Mouse (Mus musculus): ENCODE measurements around the gene Hjurp. TPM values are rescaled to one million over a fixed set of nuclear protein-coding genes. Genes with fewer than 3 reads are reported as not detected.

The Hjurp gene
- total RNA-seq, 2 experiments from 2014 or later, result 124 to 130 TPM

DNA sequence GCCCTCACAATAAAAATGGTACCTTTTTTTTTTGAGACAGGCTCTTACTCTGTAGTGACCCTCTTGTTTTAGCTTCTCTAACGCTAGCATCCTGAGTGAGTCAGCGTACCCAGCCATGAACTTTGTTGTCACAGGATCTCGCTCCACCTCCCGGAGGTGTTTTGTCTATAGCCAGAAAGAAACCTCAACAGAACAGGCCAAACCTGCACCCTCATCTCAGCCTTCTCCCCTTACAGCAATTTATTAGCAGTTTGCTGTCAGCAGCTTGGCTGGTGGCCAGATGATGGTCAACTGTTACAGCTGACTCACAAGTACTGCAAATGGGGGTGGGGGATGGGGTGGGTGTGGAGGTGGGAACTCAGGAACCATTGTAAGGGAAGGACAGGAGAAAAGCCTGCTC lies 15.2 kb downstream of the Hjurp start:
- no peak for DNase-seq (ENCODE audit: low spot score in 2 of 2)

DNA sequence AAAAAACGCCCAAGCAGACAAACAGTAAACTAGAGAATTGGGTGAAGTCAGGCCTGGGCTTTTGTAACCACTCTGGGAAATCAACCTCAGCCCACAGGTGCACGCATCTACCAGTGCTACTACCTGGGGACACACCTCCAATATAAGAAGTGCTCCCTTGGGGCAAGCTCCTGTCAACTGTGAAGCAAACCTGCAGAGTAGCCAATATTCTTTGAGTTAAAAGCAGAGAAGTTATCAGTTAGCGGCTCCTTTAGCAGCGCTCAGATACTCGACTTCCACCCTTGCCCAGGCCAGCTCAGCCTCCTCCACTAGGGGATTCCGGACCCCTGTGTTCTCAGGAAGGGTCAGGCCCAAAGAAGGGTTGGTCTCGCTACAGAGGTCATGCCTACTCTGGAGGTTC lies 15.7 kb downstream of the Hjurp start:
- DNase-seq (ENCODE audit: low spot score in 2 of 2), result no peak

DNA sequence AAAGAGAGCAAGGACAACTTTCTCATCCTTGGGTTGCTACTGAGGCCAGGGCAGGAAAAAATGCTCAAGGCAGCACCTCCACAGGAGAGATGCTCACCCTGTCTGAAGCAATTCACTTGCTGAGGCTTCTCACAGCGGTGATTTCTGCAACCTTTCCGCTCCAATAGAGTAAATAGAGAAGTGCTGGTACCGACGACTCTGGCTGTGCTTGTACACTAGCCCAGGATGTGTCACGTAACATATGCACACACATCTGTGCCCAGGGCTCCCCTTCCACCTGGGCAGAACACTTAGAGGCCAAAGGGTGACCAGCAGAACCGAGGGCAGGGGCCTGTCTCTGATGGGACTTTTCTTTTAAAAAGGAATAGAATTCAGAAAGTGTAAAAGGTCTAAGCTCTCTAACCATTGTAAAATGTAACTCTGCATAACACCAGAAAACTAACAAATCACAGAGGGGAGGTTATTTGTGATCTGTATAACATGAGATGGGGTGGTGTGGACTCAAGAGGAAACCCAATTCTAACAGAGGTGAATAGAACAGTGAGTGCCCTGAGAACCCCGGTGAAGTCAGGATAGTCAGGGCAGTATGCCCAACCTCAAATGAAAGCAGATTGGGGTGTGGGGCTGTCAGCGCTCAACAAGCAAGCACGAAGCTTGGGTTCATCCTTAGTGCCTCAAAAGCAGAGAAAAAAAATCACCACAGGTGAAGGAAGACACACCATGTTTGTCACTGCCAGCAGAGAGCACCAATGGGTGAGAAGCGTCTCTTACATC lies 16.6 kb downstream of the Hjurp start:
- no peak for DNase-seq (ENCODE audit: low spot score in 2 of 2)

DNA sequence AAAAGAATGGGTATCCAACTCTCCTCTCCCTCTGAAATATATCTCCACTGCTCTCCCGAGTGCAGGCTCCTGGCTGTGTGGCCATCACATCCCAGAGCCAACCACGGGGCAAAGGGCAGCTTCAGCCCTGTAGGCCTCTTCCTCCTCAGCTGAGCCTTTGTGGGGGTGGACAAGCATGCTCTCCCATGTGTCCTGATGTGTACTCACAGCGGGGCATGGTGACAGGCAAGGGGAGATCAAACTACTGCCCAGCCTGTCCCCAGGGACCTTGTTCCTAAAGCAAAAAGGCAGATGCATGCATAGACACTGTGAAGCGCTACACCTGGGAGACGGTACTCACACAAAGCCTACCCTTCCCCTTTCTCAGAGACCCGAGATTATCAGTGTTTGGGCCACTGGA lies 17.3 kb downstream of the Hjurp start:
- DNase-seq (ENCODE audit: low spot score in 2 of 2), result no peak

DNA sequence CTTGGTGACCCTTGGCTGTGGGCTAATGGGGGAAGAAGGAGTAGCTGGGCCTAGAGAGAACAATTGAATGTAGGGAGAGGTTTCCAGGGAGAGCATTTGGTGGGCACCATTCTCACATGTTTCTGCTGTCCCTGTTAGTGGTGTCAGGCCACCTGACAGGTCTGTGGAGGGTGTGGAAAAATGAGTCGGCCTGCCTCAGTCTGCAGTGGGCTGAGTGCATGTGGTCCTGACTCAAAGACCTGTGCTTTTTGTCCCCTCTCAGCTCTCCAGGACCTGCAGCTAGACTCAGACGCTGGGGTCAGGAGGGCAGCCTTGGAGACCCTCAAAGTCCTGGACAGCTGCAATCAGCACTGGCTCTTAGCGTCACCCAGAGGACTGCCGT lies 17.8 kb downstream of the Hjurp start:
- no peak for DNase-seq (ENCODE audit: low spot score in 2 of 2)

DNA sequence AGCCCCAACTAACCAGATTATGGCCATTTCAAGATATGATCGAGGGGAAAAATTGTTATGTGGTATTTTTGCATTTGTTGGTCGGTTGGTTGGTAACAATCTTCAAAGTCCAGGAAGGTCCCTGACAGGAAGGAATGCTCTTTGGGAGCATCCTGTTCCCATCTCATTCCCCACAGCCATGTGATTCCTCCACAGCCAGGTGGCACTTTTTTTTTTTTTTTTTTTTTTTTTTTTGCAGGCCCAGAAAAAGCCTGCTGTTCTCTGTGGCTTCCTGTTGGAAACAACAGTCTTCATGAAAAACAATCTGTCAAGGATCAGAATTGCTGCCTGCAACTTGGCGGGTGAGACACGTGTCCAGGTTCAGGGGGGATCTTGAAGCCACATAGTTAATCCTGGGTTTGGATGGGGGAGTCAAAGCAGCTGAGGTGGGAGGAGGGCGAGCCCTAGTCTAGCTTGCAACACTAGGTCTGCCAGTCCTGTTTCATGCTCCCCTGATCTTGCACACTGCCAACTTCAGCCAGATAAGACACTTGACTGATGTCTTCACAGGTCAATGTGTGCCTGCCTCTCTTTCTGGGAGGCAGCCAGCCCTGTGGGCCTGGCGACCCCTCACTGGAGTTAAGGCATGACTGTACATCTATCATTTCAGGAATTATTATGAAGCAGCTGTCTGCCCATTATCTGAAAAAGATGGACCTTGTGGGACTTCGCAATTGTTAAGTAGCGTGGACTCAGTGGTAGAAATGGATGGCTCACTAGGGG lies 18.4 kb downstream of the Hjurp start:
- DNase-seq (ENCODE audit: low spot score in 2 of 2), result no peak

DNA sequence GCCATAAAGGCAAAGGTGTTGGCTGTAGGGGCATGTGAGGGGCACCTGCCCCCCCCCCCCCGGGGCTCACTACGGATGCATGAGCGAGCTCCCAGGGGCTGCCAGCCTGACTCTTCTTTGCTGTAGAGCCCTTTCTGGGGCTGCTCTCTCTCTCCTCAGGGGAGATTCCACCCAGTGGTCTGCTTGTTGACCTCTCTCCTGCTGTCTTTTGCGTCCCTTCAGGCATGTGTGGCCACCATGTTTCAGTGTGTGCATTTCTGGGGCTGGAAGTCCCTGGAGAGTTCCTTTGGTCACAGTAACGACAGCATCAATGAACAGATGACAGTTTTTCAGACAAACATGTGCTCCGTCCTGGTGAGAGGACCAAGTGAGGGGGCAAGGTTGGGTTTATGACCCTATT lies 19.1 kb downstream of the Hjurp start:
- no peak for DNase-seq (ENCODE audit: low spot score in 2 of 2)

DNA sequence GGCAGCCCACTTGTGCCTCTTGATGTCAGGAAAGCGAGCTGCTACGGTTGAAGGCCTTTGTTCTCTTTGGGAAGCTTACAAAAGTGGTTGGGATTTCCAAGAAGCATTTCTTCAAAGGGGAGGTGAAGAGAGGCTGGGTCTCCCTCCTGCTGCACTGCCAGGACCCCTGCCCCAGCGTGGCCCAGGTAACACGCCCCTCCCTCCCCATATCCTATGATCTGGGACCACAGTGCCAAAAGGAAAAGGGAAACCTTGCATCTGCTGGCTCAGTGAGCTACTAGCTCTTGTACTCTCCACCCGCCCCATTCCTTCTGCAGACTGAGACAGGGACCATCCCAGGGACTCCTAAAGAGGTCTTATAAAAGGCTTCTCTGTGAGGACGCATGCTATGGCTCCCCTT lies 19.8 kb downstream of the Hjurp start:
- no peak for DNase-seq (ENCODE audit: low spot score in 2 of 2)

DNA sequence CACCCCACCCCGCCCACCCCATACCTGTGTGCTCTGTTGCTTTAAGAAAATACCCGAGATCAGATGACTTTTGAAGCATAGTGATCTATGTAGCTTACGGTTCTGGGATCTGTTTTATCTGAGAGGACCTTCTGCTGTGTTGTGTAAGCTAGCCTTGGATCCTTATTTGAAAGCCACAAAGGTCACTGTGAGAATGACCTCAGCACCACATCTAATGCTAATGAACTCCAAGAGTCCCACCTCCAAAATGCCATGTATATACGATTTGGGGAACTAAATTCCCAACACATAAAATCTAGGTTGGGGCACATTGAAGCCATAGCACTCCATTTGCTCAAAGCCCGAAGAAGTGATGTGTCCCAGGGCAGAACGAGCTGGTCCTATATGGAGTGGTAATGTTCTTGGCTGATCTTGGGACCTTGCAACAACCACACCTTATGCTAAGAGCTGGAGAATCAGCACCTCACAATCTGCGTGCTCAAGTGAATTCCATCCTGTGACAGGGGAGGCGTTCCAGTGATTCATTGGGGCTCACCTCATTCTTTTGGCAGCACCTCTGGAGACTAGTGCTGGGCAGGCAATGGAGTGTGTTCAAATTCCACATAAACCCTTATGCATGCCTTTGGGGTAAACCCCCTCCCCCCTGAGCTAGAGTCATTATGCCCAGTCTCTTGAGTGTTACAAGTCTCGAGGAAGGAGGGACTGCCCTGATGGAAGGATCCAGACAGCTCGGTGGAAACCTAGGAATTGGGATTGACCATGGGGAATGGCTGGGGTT lies 20.4 kb downstream of the Hjurp start:
- DNase-seq (ENCODE audit: low spot score in 2 of 2), result no peak

DNA sequence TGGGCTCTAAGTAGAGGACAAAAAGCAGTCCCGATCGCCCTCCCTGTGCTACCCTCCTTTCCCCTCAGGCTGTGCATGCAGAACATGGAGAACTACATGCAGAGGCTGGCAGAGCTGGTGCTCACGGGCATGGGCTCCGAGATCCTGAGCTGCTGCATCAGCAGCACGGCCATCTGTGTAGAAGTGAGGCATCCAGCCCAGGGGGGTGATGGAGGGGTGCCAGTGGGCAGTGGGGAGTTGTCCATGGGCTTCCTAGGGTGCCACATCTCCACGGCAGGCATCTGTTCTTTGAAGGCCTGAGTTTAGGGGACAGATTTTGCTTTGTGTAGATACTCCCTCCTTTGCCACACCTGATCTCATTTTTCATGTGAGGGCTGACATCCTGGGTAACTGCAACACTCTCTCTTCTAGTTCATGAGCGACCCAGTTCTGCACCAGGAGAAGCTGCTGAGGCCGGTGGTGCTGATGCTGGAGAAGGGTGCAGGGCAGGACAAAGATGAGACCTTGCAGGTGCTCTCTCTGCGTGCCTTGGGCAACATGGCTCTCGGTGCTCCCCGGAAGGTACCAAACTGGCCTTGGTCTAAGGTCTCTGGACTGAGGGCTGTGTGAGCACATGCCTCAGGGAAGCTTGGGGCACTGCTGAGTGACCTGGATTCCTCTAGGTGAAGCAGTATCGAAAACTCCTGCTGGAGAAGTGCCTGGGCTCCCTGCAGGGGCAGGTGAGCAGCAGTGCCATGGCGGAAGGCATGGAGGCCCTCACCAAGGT lies 21.3 kb downstream of the Hjurp start:
- DNase-seq (ENCODE audit: low spot score in 2 of 2), result no peak

DNA sequence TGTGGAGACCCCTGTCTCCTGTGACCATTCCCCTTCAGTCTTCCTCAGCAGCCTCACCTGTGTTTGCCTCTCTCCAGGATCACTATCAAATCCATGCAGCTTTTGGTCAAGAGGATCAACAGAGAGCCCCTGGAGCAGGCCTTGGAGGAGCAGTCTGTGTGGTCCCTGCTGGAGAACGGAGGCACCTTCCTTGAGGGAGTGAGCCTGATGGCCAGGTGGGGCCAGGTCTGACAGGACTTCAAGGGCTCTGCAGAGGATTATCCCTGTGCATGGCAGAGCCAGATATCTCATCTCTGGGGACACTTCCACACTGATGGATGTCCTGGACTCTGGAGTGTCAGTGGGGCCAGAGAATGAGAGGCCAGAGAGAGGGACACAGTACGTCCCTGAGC lies 22.0 kb downstream of the Hjurp start:
- no peak for DNase-seq (ENCODE audit: low spot score in 2 of 2)

DNA sequence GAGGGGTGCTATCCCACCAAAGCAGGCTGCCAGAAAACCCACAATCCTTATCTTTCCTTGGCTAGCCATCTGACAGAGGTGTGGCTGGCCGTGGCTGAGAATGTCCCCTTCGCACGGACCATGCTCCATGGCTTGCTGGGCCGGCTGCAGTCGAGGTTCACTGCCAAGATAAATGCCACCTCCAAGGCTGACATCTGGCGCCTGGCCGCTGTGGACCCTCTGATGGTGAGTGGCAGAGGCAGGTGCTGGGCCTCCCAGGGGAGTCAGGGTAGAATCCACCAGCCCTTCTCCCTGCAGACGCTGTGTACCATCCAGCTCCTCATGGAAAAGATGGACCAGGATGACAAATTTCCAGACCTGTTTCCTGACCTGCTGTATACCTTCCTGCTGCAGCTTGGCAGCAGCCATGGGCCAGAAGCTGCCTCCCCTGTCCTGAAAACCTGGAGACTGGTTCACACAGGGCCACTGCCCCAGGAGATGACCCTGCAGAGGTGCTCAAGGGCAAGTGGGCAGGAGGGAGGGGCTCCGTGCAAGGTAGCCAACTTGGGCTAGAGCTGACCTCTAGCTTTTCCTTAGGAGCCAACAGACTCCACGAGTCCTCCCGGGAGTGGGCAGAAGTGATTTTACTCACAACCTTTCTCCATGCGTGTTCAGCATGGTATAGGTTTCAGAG lies 22.5 kb downstream of the Hjurp start:
- no peak for DNase-seq (ENCODE audit: low spot score in 2 of 2)

DNA sequence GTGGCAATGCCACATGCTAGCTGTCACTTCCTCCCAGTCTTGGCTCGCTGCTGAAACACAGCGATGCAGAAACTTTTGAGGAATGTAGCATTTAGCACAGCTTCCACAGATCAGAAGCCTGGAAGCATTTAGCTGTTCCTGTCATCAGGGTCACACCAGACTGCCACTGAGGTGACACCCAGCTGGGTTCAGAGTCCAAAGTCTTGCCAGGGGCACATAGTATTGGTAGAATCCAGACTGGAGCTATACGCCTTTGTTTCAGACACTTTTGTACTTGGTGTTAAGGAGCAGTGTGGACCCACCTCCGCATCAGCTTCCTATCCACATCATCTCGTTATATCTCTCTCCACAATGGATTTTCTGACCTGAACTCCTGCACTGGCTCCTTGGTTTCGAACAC lies 23.9 kb downstream of the Hjurp start:
- no peak for DNase-seq (ENCODE audit: low spot score in 2 of 2)

DNA sequence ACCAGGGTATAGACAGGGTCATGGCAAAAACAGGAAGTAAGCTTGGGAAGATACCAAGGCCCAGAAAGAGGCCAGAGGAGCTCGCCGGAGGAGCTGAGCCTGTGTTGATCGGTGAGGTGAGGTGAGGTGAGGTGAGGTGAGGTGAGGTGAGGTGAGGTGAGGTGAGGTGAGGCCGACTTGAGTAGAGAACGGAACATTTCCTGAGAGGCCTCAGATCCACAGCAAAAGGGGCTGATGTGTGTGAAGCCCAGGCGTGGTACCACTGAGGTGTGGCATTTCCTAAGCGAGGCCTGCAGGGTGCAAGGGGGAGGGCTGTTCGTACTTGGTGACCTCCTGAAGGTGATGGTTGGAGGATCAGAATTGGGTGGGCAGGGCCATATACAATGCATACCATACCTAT lies 24.3 kb downstream of the Hjurp start:
- DNase-seq (ENCODE audit: low spot score in 2 of 2), result no peak

DNA sequence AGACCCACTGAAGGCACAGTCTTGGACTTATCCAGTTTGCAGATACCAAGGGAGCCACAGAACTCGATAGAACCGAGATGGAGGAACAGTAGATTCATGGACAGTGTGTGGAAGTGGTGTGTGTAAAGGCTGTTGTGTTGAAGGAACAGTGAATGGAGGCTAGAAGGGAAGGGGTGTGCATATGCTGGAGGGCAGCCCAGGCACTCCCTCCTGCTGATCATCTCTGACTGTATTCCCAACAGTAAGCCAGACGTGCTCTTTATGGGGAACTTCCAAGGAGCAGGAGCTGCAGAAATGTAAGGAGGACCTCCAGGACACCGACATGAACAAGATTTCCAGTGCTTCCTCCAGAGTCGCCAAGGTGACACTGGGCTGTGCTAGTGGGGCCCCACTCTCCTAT lies 27.4 kb downstream of the Hjurp start:
- no peak for DNase-seq (ENCODE audit: low spot score in 2 of 2)

DNA sequence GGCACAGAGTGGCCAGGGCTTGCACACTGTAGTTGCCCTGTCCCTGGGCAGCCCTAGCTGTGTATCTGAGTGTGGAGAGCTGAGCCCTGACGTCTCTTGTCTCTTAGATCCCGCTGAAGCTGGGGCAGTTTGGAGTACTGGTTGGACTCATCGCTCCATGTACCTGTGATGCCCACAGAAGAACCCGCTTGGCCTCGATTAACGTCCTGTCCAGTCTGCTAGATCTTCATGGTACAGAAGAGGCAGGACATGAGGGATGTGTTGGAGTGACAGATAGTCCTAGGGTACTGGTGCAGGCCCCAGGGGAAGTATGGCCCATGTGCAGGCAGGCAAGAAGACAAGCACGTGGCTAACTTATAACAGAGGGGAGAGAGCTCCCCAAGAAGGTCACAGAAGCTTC lies 27.8 kb downstream of the Hjurp start:
- no peak for DNase-seq (ENCODE audit: low spot score in 2 of 2)

DNA sequence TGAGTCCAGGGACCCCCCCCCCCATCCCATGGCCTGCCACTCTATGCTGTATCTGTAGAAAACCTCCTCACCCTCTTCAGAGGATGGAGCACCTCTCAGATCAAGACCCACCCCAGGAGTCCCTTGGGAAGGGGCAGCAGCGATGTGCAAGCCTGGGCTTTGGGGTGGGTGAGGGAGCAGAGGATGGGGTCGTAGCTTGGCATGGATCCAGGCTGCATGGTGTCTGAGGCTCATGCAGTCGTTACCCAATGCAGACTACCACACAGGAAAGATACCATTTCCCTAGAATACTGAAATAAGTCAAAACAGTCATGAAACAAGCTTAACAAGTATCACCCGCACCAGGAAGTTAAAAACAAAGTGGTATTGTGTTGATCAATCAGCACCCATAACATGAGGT lies 28.8 kb downstream of the Hjurp start:
- no peak for DNase-seq (ENCODE audit: low spot score in 2 of 2)

DNA sequence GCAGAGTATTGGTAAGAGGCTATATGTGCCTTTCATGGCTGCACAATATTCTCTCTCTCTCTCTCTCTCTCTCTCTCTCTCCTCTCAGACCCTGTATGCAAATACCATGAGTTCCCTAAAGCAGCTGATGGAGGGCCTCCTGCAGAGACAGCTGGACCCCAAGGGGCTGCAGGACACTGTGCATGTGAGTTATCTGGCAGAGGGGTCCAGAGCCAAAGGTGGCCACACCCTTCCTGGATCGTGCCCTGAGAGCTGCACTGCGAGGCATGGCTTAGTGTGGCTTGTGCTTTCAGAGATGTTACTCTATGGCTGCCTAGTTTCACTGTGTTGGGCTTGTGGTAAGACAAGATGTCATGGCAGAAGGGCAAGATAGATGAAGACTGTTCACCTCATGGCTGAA lies 29.8 kb downstream of the Hjurp start:
- no peak for DNase-seq (ENCODE audit: low spot score in 2 of 2)

DNA sequence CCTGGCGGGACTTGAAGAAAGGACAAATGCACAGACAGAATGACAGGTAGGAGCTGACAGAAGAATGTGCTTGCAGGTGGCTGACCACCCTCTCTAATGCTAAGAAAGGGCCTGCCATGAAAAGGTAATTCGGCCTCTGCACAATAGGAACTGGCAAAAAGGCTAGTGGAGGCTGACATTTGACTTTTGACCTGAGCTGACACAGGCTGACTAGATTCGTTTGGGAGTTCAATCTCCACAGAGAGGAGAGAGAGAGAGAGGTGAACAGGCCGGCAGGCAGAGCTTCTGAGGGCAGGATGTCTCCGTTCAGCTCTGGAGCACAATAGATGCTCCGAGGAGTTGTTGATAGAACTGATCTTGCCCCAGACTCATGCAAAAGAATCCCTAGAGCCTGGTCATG lies 31.0 kb downstream of the Hjurp start:
- DNase-seq (ENCODE audit: low spot score in 2 of 2), result no peak

DNA sequence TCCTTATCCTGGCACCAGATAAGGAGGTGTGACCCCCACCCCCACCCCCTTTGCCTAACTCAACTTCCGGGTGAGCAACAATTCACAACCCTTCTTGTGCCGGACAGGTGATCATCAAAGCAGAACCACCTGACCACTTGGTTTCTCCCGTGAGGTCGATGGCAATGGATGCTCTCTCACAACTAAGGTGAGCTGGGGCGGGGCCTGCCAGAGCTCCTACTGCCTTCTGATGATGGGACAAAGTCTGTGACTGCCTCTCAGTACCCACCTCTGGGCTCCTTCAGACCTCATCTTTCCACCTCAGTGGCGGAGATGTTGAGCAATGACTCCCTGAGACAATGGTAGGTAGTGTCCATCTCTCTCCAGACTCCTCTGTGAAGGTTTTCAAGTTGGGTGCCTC lies 31.6 kb downstream of the Hjurp start:
- DNase-seq (ENCODE audit: low spot score in 2 of 2), result no peak

DNA sequence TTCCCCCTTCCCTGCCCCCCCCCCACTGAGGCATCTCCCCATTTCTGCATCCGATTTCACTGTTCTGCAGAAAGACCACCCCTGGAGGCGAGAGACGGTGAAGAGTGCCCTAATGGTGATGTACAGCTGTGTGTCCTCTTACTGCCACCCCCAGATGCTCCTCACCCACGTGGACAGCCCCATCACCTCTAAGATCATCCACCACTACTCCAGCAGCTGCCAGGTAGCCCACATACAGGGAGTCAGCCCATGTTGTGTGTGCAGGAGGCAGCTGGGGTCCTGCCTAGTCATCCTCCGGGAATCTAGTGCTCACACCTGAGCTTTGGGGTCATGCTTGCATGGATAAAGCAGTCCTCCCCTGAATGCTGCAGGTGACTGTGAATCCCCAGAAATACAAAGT lies 33.6 kb downstream of the Hjurp start:
- DNase-seq (ENCODE audit: low spot score in 2 of 2), result no peak

Data from adrenal gland, postnatal 4 days (tissue).